Mouse (Mus musculus) erythroblast, adult 5-6 weeks (primary cell): Measurements from ENCODE around the gene Gm17657. TPM values are rescaled to one million over a fixed set of nuclear protein-coding genes. Genes with fewer than 3 reads are reported as not detected.
A peak's percentile ranks its signal among the peaks of the same experiment; 100 is the strongest.
"Not testable (repeated sequence)": the region's sequence is repeated elsewhere in the genome, so short reads cannot be mapped to it uniquely, and the experiment has no call there.

Source experiments
- ATAC-seq: replicated peaks from 2 replicates; pipeline ENCODE4 v1.8.0; 2016; ENCODE audit warnings: moderate number of reproducible peaks, mild to moderate bottlenecking, moderate TSS enrichment, inconsistent platforms; ENCODE audit not compliant: poor library complexity, low FRiP score, severe bottlenecking
- total RNA-seq, 2 experiments: library from RNA; stranded (forward) in 1 of 2; stranded (reverse) in 1 of 2; fragments of 150-400 nt in 1 of 2; fragments of 200-764, 138-1000 nt in 1 of 2; gene quantifications; 2 replicates each; pipeline versions ENCODE4 v1.2.3 to v1.2.4; 2015 to 2017; ENCODE audit warnings: low replicate concordance in 2 of 2

Gm17657 gene
- total RNA-seq, 2 experiments from 2014 or later = 2.9 TPM; not detected in 1

DNA sequence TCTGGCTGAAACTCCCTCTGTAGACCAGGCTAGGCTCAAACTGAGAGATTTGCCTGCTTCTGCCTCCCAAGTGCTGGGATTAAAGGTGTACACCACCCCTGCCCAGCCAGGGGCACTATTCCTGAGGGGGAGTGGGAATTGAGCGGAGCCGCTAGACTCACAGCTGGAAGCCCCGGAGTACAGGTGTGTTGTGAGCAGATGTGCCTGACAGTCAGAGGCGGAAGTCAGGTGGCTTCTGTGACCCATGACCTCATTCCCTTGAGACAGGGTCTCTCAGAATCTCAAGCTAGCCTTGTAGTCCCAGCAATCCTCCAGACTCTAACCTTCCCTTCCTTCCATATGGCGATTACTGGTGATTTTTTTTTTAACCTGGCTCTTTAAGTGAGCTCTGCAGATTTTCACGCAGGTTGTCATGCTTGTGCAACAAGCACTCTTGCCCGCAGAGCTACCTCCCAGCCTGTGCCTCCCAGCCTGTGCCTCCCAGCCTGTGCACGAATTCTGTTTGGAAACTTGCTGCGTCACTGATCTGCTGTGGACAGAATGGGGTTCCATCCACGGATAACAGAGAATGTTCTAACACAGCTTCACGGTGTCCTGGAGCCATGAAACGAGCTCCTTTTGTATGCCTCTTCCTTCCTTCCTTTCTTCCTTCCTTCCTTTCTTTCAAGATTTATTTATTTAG is 40.4 kb downstream of the Gm17657 start:
- ATAC-seq = peak; percentile 46; the same call in 1 of the 2 replicates

DNA sequence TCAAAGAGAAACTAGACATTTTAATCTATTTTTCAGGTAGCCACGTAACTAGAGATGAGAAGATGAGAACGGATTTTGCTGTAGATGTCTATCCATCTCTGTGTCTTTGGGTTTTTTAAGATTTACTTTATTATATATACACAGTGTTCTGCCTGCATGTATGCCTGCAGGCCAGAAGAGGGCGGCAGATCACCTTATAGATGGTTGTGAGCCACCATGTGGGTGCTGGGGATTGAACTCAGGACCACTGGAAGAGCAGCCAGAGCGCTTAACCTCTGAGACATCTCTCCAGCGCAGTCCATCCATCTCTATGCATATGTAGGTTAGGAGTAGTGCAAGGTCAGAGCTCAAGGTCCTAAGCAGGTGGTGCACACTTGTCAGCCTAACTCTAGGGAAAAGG is 45.7 kb downstream of the Gm17657 start:
- no peak for ATAC-seq

GRCm38 (mm10) chr17:29502669-29503665 is 46.5 kb downstream of the Gm17657 start:
- ATAC-seq = peak; percentile 70

- ATAC-seq = peak; percentile 33
These were observed 47.3 kb downstream of the Gm17657 start for GRCm38 (mm10) chr17:29502005-29502668.

DNA sequence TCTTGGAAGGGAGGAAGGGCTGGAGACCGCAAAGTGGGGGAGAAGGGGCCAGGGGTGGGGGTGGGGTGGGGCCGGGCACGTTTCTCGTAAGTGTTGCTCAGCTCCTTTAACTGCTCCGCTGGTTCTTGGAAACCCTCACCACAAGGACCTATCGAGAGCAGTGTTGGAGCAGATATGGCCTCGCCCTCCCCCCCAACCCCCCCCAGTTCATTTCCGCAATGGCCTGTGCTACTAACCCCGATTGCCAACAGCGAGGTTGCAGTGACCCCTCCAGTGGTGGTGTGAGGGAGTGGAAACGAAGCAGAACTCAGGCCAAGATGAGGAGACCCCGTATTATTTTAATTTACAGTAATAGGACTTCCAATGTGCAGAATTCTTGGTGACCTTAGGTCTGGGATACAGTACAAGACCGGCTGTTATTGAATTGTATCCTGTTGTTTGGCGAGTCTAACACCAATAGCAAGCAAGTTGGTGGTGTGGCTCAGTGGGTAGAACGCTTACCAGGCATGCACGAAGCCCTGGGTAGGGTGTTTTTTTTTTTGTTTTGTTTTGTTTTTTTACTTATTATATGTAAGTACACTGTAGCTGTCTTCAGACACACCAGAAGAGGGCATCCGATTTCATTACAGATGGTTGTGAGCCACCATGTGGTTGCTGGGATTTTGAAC is 48.5 kb downstream of the Gm17657 start:
- ATAC-seq = peak; percentile 27; the same call in 1 of the 2 replicates

- ATAC-seq = no peak
These were observed 49.1 kb downstream of the Gm17657 start for GRCm38 (mm10) chr17:29500243-29500740.

GRCm38 (mm10) chr17:29499511-29499910 is 49.9 kb downstream of the Gm17657 start:
- no peak for ATAC-seq

DNA sequence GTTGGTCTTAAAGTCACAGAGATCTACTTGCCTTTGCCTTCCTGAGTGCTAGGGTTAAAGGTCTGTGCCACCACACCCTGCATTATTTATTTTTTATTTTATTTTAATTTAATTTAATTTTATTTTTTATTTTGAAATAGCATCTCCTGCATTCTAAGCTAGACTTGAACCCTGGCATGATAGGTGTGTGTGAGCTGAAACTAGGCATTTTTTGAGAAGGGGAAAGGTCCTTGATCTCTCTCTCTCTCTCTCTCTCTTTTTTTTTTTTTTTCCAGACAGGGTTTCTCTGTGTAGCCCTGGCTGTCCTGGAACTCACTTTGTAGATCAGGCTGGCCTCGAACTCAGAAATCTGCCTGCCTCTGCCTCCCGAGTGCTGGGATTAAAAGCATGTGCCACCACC is 50.5 kb downstream of the Gm17657 start:
- ATAC-seq = not testable (repeated sequence)

DNA sequence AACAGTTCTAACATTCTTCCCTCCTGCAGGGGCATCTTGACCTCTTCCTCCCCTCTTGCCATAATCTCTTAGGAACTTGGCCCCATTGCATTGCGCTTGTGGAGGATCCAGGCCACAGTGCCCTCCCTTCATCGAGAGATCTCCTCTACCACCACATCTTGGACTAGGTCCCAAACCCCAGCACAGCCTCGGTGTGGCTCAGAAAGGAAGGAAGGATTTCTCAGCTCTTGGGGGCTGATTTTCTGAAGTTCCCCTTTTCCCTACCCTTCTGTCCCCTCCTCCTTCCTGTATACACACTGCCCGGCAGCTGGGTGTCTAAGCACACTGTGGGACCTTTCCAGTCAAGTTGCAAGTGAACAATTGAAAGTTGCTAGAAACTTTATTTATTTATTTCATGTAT is 51.4 kb downstream of the Gm17657 start:
- no peak for ATAC-seq

DNA sequence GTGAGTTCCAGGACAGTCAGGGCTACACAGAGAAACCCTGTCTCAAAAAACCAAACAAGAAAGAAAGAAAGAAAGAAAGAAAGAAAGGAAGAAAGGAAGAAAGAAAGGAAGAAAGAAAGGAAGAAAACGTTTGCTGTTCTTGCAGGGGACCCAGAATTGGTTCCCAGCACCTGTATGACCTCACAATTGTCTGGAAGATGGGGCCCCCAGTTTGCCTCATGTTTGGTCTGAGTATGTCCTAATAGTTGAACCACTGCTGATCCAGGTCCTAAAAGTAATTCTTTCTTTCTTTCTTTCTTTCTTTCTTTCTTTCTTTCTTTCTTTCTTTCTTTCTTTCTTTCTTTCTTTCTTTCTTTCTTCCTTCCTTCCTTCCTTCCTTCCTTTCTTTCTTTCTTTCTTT is 52.0 kb downstream of the Gm17657 start:
- ATAC-seq = not testable (repeated sequence)

DNA sequence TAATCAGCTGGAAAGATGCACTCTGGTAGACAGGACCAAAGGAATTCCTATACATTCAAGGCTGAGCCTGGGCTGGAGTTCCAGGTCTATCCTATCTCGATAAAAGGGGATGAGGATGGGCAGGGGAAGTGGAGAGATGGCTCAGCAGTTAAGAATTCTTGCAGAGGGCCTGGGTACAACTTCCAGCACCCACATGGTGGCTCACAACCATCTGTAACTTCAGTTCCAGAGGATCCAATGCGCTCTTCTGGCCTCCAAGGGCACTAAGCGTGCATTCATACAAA is 52.4 kb downstream of the Gm17657 start:
- ATAC-seq = no peak

- ATAC-seq = no peak
These were observed 53.0 kb downstream of the Gm17657 start for GRCm38 (mm10) chr17:29496211-29497070.

DNA sequence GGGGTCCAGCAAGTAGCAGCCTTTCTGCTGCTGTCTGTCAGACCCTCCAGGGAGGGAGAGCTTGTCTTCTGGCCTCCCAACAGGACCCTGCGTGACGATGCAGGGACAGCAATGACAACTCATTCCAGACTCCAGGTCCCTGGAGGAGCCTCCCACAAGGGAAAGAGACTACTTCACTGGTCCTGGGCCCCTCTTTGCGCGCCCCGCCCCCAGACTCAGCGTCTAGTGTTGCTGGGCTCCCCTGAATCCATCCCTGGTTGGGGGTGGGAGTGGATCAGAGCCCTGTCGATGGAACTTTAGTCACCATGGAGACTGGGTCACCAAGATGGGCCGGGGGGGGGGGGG is 54.7 kb downstream of the Gm17657 start:
- no peak for ATAC-seq

- no peak for ATAC-seq
These were observed 55.2 kb downstream of the Gm17657 start for GRCm38 (mm10) chr17:29494062-29494731.

DNA sequence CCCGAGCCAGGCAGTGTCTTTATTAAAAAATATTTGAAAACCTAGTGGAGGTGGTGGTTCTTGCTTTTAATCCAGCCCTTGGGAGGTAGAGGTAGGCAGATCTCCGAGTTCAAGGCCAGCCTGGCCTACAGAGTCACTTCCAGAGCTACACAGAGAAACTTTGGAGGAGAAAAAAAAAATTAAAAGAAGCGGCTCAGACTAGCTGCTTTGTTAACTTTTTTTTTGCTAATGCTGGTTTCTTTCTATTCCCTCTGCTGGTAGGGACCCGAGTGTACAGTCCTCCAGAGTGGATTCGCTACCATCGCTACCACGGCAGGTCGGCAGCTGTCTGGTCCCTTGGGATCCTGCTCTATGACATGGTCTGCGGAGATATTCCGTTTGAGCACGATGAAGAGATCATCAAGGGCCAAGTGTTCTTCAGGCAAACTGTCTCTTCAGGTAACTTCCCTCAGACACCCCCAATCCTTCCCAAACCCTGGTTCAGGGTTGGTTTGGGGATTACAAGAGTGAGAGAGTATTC is 55.9 kb downstream of the Gm17657 start:
- no peak for ATAC-seq

- peak; percentile 38 for ATAC-seq
These were observed 56.9 kb downstream of the Gm17657 start for GRCm38 (mm10) chr17:29492269-29493191.

- ATAC-seq = peak; percentile 21; the same call in 1 of the 2 replicates
These were observed 57.7 kb downstream of the Gm17657 start for GRCm38 (mm10) chr17:29491591-29492268.
